Mouse (Mus musculus) CH12.LX (cell line): ENCODE measurements around the gene Ntrk3. TPM values are rescaled to one million over a fixed set of nuclear protein-coding genes. Genes with fewer than 3 reads are reported as not detected.

Source experiments
- DNase-seq: peaks from one replicate; pipeline ENCODE4 v3.0.0-alpha.2; 2013; ENCODE audit errors: extremely low read depth
- H3K27ac ChIP-seq: 2 replicates; pipeline ENCODE4 v1.5.1; 2012; ENCODE audit warnings: low read depth, mild to moderate bottlenecking, control low read depth, moderate library complexity; ENCODE audit not compliant: insufficient read depth
- H3K27me3 ChIP-seq: replicated peaks from 2 replicates; pipeline ENCODE3; 2012; ENCODE audit warnings: inconsistent platforms
- H3K36me3 ChIP-seq, 2 experiments: replicated peaks in 1 of 2; 2 replicates each; pipeline versions ENCODE3 to v1.6.1; 2012; ENCODE audit warnings: inconsistent platforms in 1 of 2, low read length in 1 of 2, mild to moderate bottlenecking in 1 of 2, mixed read lengths in 1 of 2, moderate library complexity in 1 of 2; ENCODE audit not compliant: control insufficient read depth in 1 of 2, insufficient read depth in 1 of 2
- H3K4me1 ChIP-seq, 2 experiments: 2 replicates each; pipeline ENCODE4 v1.6.1; 2012; ENCODE audit warnings: inconsistent platforms in 1 of 2, moderate library complexity in 1 of 2; ENCODE audit not compliant: insufficient read depth in 2 of 2, control insufficient read depth in 1 of 2
- H3K4me2 ChIP-seq: 2 replicates; pipeline ENCODE4 v1.6.1; 2012; ENCODE audit warnings: low read depth, mild to moderate bottlenecking, control low read depth; ENCODE audit not compliant: poor library complexity, insufficient read depth, severe bottlenecking
- H3K4me3 ChIP-seq, 3 experiments: fragments of 150-350 bp in 1 of 3; sonication (generic) in 1 of 3; replicated peaks in 1 of 3; 2 replicates each; pipeline versions ENCODE3 to v1.5.1; 2011 to 2012; ENCODE audit warnings: low read depth in 2 of 3, low read length in 2 of 3, mild to moderate bottlenecking in 2 of 3, moderate library complexity in 2 of 3, control low read depth in 1 of 3, improper control_type of control experiment in 1 of 3, inconsistent platforms in 1 of 3, mixed read lengths in 1 of 3; ENCODE audit not compliant: poor library complexity in 1 of 3
- H3K79me2 ChIP-seq: replicated peaks from 2 replicates; pipeline ENCODE4 v1.6.1; 2012; ENCODE audit warnings: mild to moderate bottlenecking, moderate library complexity; ENCODE audit not compliant: control insufficient read depth, poor library complexity, insufficient read depth, severe bottlenecking; ENCODE audit errors: extremely low read depth
- H3K9ac ChIP-seq: 2 replicates; pipeline ENCODE4 v1.6.1; 2012; ENCODE audit warnings: low read depth, mild to moderate bottlenecking, control low read depth, moderate library complexity; ENCODE audit not compliant: insufficient read depth
- H3K9me3 ChIP-seq: replicated peaks from 2 replicates; pipeline ENCODE3; 2012; ENCODE audit warnings: low read length, inconsistent platforms, mixed read lengths
- BHLHE40 ChIP-seq: IDR thresholded peaks from 2 replicates; pipeline ENCODE4 v1.6.1; 2011; ENCODE audit warnings: mild to moderate bottlenecking, low read depth, low read length, improper control_type of control experiment
- ELF1 ChIP-seq: IDR thresholded peaks from 2 replicates; pipeline ENCODE4 v1.6.1; 2014; ENCODE audit warnings: low read depth, mild to moderate bottlenecking, inconsistent platforms, low read length, improper control_type of control experiment
- ETS1 ChIP-seq: conservative IDR thresholded peaks from 2 replicates; pipeline ENCODE4 v1.6.1; 2012; ENCODE audit warnings: low read depth, mild to moderate bottlenecking, inconsistent platforms, low read length, improper control_type of control experiment, moderate library complexity
- GABPA ChIP-seq: IDR thresholded peaks from 2 replicates; pipeline ENCODE4 v1.6.1; 2012; ENCODE audit warnings: low read depth, low read length, improper control_type of control experiment, inconsistent platforms; ENCODE audit not compliant: insufficient replicate concordance
- IRF4 ChIP-seq: IDR thresholded peaks from 2 replicates; pipeline ENCODE4 v1.6.1; 2014; ENCODE audit warnings: low read depth, mild to moderate bottlenecking, inconsistent platforms, low read length, improper control_type of control experiment
- JUND ChIP-seq: conservative IDR thresholded peaks from 2 replicates; pipeline ENCODE4 v1.6.1; 2011; ENCODE audit warnings: low read depth, low read length, improper control_type of control experiment
- MEF2A ChIP-seq: IDR thresholded peaks from 2 replicates; pipeline ENCODE4 v1.6.1; 2014; ENCODE audit warnings: low read depth, mild to moderate bottlenecking, inconsistent platforms, low read length, improper control_type of control experiment, borderline replicate concordance
- NELFE ChIP-seq: IDR thresholded peaks from 2 replicates; pipeline ENCODE4 v1.6.1; 2011; ENCODE audit warnings: low read depth, low read length, improper control_type of control experiment
- NRF1 ChIP-seq: IDR thresholded peaks from 2 replicates; pipeline ENCODE4 v1.6.1; 2014; ENCODE audit warnings: low read depth, mild to moderate bottlenecking, inconsistent platforms, low read length, improper control_type of control experiment, moderate library complexity
- RAD21 ChIP-seq: IDR thresholded peaks from 2 replicates; pipeline ENCODE4 v1.6.1; 2011; ENCODE audit warnings: low read depth, mild to moderate bottlenecking, low read length, improper control_type of control experiment, moderate library complexity
- SIN3A ChIP-seq: IDR thresholded peaks from 2 replicates; pipeline ENCODE4 v1.6.1; 2012; ENCODE audit warnings: low read length, improper control_type of control experiment, inconsistent platforms
- SMC3 ChIP-seq: IDR thresholded peaks from 2 replicates; pipeline ENCODE4 v1.6.1; 2011; ENCODE audit warnings: low read depth, low read length, improper control_type of control experiment
- TCF12 ChIP-seq: IDR thresholded peaks from 2 replicates; pipeline ENCODE4 v1.6.1; 2014; ENCODE audit warnings: low read depth, mild to moderate bottlenecking, inconsistent platforms, low read length, improper control_type of control experiment
- USF1 ChIP-seq: IDR thresholded peaks from 2 replicates; pipeline ENCODE4 v1.6.1; 2014; ENCODE audit warnings: low read depth, mild to moderate bottlenecking, inconsistent platforms, low read length, improper control_type of control experiment
- dilution Hi-C: fragments of 300-500 bp; cut with MboI; formaldehyde crosslinking; loops from 2 replicates; pipeline ENCODE4 v1.14.3; 2020; ENCODE audit warnings: low sequenced_read_pairs; ENCODE audit not compliant: extremely low pct_unique_long_range_greater_than_20kb, extremely low pct_ligation_motif_present
- in situ Hi-C: fragments of 300-500 bp; cut with MboI; formaldehyde crosslinking; loops from 3 replicates; pipeline ENCODE4 v1.14.3; 2019; ENCODE audit warnings: low sequenced_read_pairs, low pct_ligation_motif_present, low pct_unique_long_range_greater_than_20kb, mixed read lengths
- polyA plus RNA-seq: library from polyadenylated mRNA; unstranded; fragments of >175 nt; gene quantifications from 2 replicates; pipeline ENCODE4 v1.2.1, GENCODE M21; 2012; ENCODE audit warnings: low read depth; ENCODE audit not compliant: insufficient read length
- total RNA-seq, 2 experiments: library from RNA; depleted of rRNA; stranded (reverse); fragments of 300-350 nt in 1 of 2; fragments of >200 nt in 1 of 2; gene quantifications; 2 replicates each; pipeline ENCODE4 v1.2.3; 2012 to 2014

Ntrk3 gene
- total and polyA plus RNA-seq, 3 experiments, result 0.21 TPM; not detected in 2

DNA sequence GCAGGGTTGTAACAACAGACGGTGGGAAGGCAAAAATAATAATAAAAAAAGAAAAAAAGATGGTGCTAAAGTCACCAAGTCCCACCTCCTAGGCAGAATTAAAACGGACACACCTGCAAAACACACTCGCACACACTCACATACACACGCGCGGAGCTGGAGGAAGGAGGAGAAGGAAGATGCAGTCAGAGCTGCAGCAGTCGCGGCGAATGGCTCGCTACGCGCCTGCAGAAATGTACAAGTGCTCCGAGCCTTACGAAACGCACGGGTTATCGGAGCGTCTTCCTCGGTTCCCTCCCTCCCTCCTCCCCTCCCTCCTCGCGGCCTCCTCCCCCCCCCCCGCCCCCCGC lies 159.7 kb downstream of the Ntrk3 start:
- H3K9ac ChIP-seq, result no peak overlapping the region
- no peaks in the 10 kb centered on the region for H3K79me2 ChIP-seq
- no peak for TF ChIP-seq NELFE
- TF ChIP-seq RAD21, result no peak
- no peak for TF ChIP-seq ELF1
- no peak for TF ChIP-seq TCF12
- peaks cover 27% of the 10 kb centered on the region for H3K27me3 ChIP-seq
- H3K27ac ChIP-seq, result no peak overlapping the region
- in situ Hi-C loops (no loop called here), dilution Hi-C loops (no loop called here)
- H3K36me3 ChIP-seq, result no peaks in the 10 kb centered on the region
- no peak overlapping the region for H3K4me2 ChIP-seq
- H3K4me3 ChIP-seq, result no peak overlapping the region
- no peaks in the 10 kb centered on the region for H3K4me1 ChIP-seq
- DNase-seq, result no peak
- H3K9me3 ChIP-seq, result peaks cover 17% of the 10 kb centered on the region

DNA sequence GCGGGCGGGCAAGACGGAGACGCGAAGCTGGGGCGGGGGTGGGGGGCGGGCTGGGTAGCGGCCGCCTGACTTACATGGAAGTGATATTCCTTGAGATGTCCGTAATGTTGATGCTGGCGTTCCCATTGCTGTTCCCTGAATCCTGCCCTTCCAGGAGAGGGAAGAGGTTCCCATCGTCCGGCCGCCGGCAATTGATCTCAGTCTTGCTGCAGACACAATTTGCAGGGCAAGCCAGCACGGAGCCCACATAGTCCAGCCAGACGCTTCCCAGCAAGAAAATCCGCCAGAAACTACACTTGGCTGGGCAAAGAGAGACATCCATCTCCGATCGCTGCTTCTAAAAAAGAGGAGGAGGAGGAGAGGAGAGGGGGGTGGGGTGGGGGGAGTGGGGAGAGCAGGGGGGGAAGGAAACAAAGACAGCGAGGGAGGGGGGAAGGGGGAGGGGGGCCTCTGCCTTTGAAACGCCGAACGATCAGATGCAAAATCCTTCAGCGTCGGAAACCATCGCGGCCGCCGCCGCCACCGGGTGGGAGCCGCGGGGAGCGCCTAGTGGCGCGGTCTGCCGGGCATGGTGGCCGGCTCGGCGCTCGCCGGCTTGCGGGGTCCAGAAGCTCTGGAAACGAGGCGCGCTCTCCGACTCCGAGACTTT lies 160.2 kb downstream of the Ntrk3 start:
- Histone ChIP-seq H3K4me1 (no peaks in the 10 kb centered on the region), H3K79me2 (no peaks in the 10 kb centered on the region), H3K27me3 (peaks cover 24% of the 10 kb centered on the region), H3K9ac (no peak overlapping the region), H3K27ac (no peak overlapping the region), H3K4me3 (no peak overlapping the region), H3K9me3 (peaks cover 17% of the 10 kb centered on the region), H3K36me3 (no peaks in the 10 kb centered on the region), H3K4me2 (no peak overlapping the region)
- no peak for TF ChIP-seq NRF1
- TF ChIP-seq GABPA, result no peak
- dilution Hi-C loops, result no loop called here
- no peak for DNase-seq
- in situ Hi-C loops, result no loop called here

DNA sequence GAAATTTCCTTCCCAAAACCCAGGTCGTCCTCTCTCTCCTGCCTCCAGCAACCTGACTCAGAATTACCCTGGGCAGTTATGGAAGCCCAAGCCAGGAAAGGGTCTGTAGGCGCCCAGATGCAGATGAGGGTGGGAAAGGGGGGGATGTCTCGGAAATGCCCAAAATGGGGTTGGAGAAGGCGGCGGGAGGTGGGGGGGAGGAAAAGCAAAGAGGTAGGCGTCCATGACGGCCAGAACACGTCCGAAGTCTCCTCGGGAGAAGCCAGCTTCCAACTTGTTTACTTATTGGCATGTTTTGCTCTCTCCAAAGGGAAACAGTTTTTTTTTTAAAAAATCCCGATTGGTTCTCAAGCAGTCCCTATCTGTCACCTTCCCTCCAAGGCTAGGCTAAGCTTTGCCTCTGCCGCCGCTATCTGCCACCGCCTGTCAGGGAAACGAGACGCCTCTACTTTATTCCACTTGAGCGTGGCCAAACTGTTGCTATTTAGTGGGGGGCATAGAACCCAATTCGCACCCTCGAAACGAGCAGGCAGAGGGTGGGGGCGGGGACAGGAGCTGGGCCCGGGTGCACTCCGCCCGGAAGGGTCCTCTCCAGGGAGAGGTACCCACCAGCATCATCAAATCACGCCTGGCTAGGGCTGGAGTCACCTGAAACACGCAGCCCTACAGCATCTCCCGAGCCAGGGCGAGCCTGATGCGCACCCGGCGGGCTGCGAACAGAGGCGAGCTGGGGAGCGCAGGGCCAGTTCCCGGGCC lies 160.9 kb downstream of the Ntrk3 start:
- DNase-seq, result no peak
- Histone ChIP-seq H3K27ac (no peak overlapping the region), H3K9me3 (peaks cover 17% of the 10 kb centered on the region), H3K36me3 (no peaks in the 10 kb centered on the region), H3K4me3 (no peak overlapping the region), H3K4me2 (no peak overlapping the region), H3K79me2 (no peaks in the 10 kb centered on the region), H3K27me3 (peaks cover 18% of the 10 kb centered on the region), H3K9ac (no peak overlapping the region), H3K4me1 (no peaks in the 10 kb centered on the region)
- TF ChIP-seq SIN3A (no peak), ETS1 (no peak), MEF2A (no peak), JUND (no peak), IRF4 (no peak), BHLHE40 (no peak), NELFE (no peak), USF1 (no peak), SMC3 (no peak)
- in situ Hi-C loops, result no loop called here
- dilution Hi-C loops, result no loop called here
